Mouse (Mus musculus) gastrocnemius, adult 18-20 months (tissue): ENCODE measurements at regions not wholly inside any gene's neighbourhood (a gene's known extent, or its start where the extent isn't known, plus 50 kb on each side); places are given as distances from the start of the nearest gene placed in this dataset.

ENCODE experiments used
- DNase-seq: peaks from one replicate; pipeline ENCODE4 v3.0.0; 2021; ENCODE audit warnings: low spot score

DNA sequence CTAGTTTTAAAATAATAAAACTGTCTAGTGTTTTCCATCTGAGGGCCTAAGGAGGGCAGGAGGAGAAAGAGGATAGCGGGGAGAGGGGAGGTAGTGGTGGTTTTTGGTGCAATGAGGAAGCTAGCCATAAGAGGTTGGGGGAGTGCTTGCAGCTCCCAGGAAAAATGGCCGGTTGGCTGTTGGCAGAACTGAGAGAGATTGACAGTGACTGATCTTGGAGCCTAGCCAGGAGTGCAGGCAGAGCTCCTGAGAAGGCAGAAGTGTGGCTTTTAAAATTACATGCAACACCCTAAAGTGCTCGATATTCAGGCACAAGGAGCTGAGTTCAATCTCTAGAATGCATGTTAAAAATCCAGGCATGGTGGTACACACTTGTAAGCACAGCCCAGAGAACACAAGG lies 938.3 kb upstream of the 2610301B20Rik start:
- DNase-seq = no peak

DNA sequence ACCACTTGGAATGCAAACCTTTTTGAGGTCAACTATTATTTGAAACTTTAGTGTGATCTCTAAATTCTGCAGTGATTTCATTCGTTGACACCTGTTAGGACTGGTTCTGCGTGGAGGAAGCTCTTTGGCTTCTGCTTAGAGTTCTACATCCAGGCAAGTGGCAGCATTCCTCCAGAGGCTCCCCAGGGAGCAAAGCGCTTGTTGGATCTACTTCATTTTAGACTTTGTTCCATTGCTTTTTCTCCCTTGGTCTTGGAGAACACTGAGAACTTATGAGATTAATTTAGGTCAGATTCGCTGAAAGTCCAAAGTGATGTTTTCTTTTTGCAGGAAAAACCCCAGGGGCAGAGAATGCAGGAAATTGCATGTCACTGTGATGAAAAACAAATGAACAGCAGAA lies 922.9 kb upstream of the 2610301B20Rik start:
- DNase-seq = peak; percentile 43

DNA sequence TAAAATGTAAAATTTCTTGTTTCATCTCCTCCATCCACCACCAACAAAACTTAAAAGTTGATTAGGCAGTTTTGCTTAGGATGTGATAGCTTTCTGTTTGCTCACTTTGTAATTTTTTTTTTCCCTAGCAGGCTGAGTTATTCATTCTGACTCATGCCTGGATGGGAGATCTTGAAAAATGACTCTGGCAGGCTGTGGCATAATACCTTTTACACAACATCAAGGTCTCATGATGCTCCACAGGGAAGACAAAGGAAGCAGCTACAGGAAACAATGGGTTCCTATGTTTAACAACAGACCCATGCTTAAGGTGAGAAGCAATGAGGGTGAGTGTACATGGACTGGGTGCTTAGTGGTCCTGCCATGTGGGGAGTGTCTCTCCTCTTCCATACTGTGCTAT lies 899.7 kb upstream of the 2610301B20Rik start:
- DNase-seq = no peak

DNA sequence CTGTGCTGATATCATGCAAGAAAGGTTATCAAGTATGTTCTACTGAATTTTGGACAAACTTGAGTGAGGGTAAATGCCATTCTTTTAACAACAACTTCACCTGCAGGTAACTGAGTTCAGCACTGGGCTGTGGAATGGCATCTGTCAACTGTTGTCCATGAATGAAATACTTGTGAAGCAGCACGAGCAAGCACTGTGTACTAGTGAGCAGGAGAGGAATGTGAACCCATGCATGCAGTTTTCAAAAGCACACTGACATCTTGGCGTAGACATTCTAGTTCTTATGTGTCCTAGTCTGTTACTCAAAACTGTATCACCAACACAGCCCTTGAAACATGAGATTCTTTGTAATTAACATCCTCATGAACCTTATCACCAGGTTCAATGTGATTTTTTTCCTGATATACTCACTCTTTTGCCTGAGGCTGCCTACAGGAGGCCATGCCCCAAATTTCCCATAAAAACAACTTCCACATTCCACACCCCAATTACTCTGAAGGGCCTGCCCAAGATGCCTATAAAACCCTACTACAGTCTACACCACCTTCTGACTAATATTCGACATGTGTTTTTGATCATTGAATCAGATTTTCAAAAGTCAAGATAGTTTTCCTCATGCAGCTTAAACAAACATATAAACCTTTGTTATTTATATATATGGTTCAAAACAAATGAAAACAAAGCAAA lies 892.8 kb upstream of the 2610301B20Rik start:
- DNase-seq = no peak

GRCm38 (mm10) chr4:9982786-9983525 lies 891.3 kb upstream of the 2610301B20Rik start:
- no peak for DNase-seq

DNA sequence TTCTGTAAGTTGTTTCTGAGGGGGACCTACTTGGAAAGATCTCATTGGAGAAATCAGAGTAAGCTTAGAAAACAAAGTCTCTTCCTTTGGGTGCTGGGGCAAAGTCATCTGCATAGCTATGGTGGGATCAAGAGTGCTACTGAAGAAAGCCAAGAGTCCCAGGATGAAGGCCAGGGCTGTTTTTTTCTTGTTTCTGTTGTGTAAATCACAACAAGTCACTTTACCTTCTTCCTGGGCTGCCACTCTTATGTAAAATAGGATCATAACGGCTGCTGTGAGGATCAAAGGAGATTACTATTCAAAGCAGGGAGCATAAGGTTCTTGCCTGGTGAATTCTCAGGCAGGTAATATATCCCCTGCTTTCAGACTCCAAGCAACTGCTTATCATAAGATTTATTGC lies 880.4 kb upstream of the 2610301B20Rik start:
- DNase-seq = no peak

GRCm38 (mm10) chr4:9994466-9994865 lies 879.8 kb upstream of the 2610301B20Rik start:
- DNase-seq = no peak

DNA sequence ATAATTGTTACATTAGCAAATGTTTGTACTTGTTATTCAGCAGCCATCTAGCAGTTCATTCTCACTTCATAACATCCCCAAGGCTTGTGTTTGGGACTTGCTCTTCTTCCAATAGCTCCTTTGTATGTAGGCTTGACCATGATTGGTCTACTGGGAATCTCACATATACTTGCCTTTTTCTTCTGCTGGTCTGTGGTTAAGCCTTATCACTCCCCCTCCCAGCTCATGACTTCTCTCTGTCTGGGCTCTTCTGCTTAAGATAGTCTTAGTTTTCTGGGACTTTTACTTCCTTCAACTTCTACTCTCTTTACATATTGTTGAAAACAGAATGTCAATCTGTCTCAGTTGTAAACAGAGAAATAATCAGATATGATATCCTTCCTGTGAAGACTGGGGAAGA lies 844.0 kb upstream of the 2610301B20Rik start:
- DNase-seq = no peak

- no peak for DNase-seq
Measured at GRCm38 (mm10) chr4:10031764-10032163, 842.5 kb upstream of the 2610301B20Rik start.

DNA sequence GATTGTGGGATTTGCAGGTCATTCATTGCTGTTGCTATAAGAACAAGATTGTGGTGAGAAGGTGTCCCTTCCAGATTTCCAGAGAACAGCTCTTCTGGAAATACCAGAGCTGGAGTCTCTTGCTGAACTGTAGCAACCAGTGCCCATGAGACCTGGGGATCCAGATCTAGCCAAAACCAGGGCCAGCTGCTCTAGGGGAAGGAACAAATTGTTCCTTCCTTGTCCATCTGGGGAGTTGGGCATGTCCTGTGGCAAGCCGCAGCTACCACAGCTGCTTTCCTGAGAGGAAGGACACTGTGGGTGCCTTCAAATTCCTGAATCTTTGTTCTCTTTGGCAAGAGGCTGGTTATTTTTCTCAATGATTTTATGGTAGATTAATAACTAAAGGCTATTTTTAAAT lies 839.0 kb upstream of the 2610301B20Rik start:
- peak; percentile 44 for DNase-seq

DNA sequence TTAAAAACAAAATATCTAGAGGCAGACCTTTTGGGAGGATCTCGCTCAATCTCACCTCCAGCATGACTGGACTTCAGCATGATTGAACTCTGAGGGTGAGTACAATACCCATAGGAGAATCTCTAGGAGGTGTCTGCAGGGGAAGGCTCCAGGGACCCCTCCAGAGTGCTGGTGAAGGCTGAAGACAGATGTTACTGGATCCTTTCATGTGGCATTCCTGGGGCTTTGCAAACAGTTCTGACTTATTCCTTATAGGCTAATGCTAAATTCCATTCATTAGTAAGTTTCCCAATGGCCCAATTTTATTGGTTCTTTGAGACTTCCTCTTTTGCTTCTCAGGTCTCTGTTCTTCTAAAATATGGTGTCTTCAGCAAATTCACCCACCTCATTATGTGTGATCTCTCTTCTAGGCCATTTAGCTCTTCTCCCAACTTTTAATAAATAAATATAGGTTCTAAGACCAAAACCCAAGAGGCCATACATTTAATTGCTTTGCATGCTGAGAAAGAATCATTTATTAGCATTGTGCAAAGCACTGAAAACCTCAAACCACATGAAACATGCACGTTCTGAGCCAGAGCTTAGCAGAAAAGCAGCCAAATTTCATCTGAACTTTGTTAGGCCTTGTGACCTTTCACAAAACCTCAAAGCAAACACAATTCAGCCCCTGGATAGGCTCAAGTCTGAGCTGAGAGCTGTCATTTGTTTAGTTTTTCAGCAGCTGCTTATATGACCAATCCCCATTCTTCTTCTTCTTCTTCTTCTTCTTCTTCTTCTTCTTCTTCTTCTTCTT lies 832.8 kb upstream of the 2610301B20Rik start:
- DNase-seq = no peak

DNA sequence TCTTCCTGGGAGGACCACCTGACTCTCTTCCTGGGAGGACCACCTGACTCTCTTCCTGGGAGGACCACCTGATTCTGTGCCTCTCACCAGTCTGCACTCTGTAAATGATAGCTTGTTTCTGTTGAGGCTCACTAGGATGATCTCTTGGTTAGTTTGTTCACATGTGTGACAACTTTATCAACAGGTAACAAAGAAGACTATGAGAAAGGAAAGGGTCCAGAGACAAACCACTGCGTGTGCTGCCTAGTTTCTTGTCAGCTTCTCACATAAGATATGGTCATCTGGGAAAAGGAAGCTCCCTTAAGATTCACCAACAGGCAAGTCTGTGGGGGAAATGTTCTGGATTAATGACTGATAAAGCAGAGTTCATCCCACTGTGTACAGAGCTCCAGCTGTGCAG lies 825.5 kb upstream of the 2610301B20Rik start:
- no peak for DNase-seq

DNA sequence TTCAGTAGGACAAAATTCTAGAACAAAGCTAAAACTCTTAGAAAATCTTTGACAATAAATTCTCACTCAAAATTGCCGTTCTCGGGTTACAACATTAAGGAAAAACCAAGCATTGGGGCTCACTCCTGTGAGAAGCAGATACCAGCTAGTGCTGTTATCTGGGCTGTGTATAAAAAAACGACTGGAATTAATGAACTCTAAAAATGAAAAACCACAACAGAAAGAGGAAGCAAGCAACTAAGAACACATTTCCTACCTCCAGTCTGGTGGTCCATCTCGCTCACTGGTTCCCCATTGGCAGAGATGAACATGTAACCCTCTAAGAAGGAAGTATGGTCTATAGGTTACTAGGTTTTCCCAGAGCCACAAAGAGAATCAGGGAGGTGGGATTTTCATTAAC lies 824.9 kb upstream of the 2610301B20Rik start:
- no peak for DNase-seq

GRCm38 (mm10) chr4:10051296-10052267 lies 822.7 kb upstream of the 2610301B20Rik start:
- no peak for DNase-seq

GRCm38 (mm10) chr4:10052869-10053268 lies 821.4 kb upstream of the 2610301B20Rik start:
- DNase-seq = no peak

- no peak for DNase-seq
Measured at GRCm38 (mm10) chr4:10072500-10073106, 801.7 kb upstream of the 2610301B20Rik start.

DNA sequence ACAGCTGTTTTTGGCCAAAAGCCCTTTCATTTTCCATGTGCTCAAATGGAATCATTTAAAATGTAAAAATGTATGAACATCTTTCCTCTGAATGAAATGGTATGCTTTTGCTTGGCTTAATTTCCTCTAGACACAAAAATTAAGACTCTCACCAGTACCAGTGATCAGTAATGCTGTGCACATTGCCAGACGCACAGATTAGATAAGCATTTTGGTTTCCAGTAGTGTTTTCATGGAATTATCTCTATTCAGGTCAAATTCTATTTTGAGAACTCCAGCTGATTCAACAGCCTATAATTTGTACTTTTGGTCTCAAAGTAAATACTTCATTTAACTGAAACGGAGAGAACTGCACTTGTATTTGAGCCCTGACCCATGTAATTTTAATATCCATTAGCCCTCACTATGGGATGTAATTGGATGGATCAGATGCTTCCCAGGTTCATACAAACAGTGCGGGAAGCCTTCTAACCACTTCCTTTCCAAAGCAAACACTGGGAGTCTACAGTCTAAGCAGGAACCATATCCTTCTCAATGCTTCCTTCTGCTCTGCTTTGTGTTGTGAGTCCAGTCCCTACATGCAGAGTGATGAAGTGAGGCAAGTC lies 794.6 kb upstream of the 2610301B20Rik start:
- DNase-seq = no peak

GRCm38 (mm10) chr4:10114831-10115230 lies 759.5 kb upstream of the 2610301B20Rik start:
- no peak for DNase-seq

- no peak for DNase-seq
Measured at GRCm38 (mm10) chr4:10117964-10118363, 756.3 kb upstream of the 2610301B20Rik start.

- peak; percentile 39 for DNase-seq
Measured at GRCm38 (mm10) chr4:10124252-10124651, 750.0 kb upstream of the 2610301B20Rik start.
